Mouse (Mus musculus) spleen, postnatal 10 days (tissue): ENCODE measurements around the gene Dmrt1.

ENCODE experiments used
- DNase-seq, 2 experiments: peaks; one replicate each; pipeline ENCODE4 v3.0.0; 2021 to 2022; ENCODE audit warnings: low spot score in 2 of 2

Dmrt1 gene

GRCm38 (mm10) chr19:25505360-25506196 lies at the start of gene Dmrt1:
Dmrt1 (plus strand) TSS chr19:25505618.
- DNase-seq: no peak

- DNase-seq: no peak
These were observed 44.7 kb upstream of the Dmrt1 start for GRCm38 (mm10) chr19:25460760-25461159.

- DNase-seq: no peak
These were observed 43.7 kb upstream of the Dmrt1 start for GRCm38 (mm10) chr19:25461553-25462320.

- peak; percentile 14 to 58 for DNase-seq
These were observed 29.6 kb upstream of the Dmrt1 start for GRCm38 (mm10) chr19:25475806-25476205.

- DNase-seq: no peak
These were observed 26.2 kb upstream of the Dmrt1 start for GRCm38 (mm10) chr19:25479152-25479669.

GRCm38 (mm10) chr19:25480820-25481219 lies 24.6 kb upstream of the Dmrt1 start:
- no peak for DNase-seq

GRCm38 (mm10) chr19:25486561-25486960 lies 18.9 kb upstream of the Dmrt1 start:
- DNase-seq: no peak

GRCm38 (mm10) chr19:25487350-25487749 lies 18.1 kb upstream of the Dmrt1 start:
- DNase-seq: no peak

- no peak for DNase-seq
These were observed 16.9 kb upstream of the Dmrt1 start for GRCm38 (mm10) chr19:25488546-25488945.

- DNase-seq: no peak
These were observed 15.9 kb upstream of the Dmrt1 start for GRCm38 (mm10) chr19:25489546-25489945.

GRCm38 (mm10) chr19:25497434-25497833 lies 8.0 kb upstream of the Dmrt1 start:
- no peak for DNase-seq

GRCm38 (mm10) chr19:25504878-25505277 lies 540 bp upstream of the Dmrt1 start:
- no peak for DNase-seq

- no peak for DNase-seq
These were observed 1.2 kb downstream of the Dmrt1 start for GRCm38 (mm10) chr19:25506616-25507015.

GRCm38 (mm10) chr19:25514986-25515530 lies 9.6 kb downstream of the Dmrt1 start:
- no peak for DNase-seq

GRCm38 (mm10) chr19:25524156-25524555 lies 18.7 kb downstream of the Dmrt1 start:
- DNase-seq: no peak

- no peak for DNase-seq
These were observed 20.3 kb downstream of the Dmrt1 start for GRCm38 (mm10) chr19:25525726-25526125.

GRCm38 (mm10) chr19:25529673-25530072 lies 24.3 kb downstream of the Dmrt1 start:
- DNase-seq: no peak

GRCm38 (mm10) chr19:25545714-25546340 lies 40.4 kb downstream of the Dmrt1 start:
- peak; percentile 12 to 60 for DNase-seq

GRCm38 (mm10) chr19:25547086-25547643 lies 41.7 kb downstream of the Dmrt1 start:
- peak in 1 of 2 experiments; percentile 10 for DNase-seq

- no peak for DNase-seq
These were observed 44.9 kb downstream of the Dmrt1 start for GRCm38 (mm10) chr19:25550346-25550745.

- DNase-seq: no peak
These were observed 45.6 kb downstream of the Dmrt1 start for GRCm38 (mm10) chr19:25551053-25551452.
